Mouse (Mus musculus) mesoderm, embryonic 11.5 days (tissue): ENCODE data around the gene Ttll11.

Experiments used
- DNase-seq: peaks from one replicate; pipeline ENCODE4 v3.0.0-alpha.2; 2012; ENCODE audit warnings: low read depth, low spot score

Ttll11 gene

GRCm38 (mm10) chr2:35899712-35900111, 80.0 kb downstream of the Ttll11 start:
- DNase-seq = no peak

- DNase-seq = no peak
These were observed 80.6 kb downstream of the Ttll11 start for GRCm38 (mm10) chr2:35899135-35899474.

GRCm38 (mm10) chr2:35898425-35899134, 81.1 kb downstream of the Ttll11 start:
- DNase-seq = peak; percentile 47

GRCm38 (mm10) chr2:35897125-35897524, 82.6 kb downstream of the Ttll11 start:
- DNase-seq = no peak

GRCm38 (mm10) chr2:35894512-35894911, 85.2 kb downstream of the Ttll11 start:
- DNase-seq = no peak

- DNase-seq = no peak
These were observed 89.1 kb downstream of the Ttll11 start for GRCm38 (mm10) chr2:35890635-35891034.

- no peak for DNase-seq
These were observed 89.9 kb downstream of the Ttll11 start for GRCm38 (mm10) chr2:35889776-35890175.

GRCm38 (mm10) chr2:35884296-35884695, 95.4 kb downstream of the Ttll11 start:
- DNase-seq = no peak

GRCm38 (mm10) chr2:35882336-35882987, 97.3 kb downstream of the Ttll11 start:
- no peak for DNase-seq

- no peak for DNase-seq
These were observed 97.8 kb downstream of the Ttll11 start for GRCm38 (mm10) chr2:35881896-35882295.

GRCm38 (mm10) chr2:35880362-35880761, 99.4 kb downstream of the Ttll11 start:
- no peak for DNase-seq

GRCm38 (mm10) chr2:35879887-35880286, 99.8 kb downstream of the Ttll11 start:
- no peak for DNase-seq

- DNase-seq = no peak
These were observed 101.2 kb downstream of the Ttll11 start for GRCm38 (mm10) chr2:35878506-35878905.

- no peak for DNase-seq
These were observed 104.1 kb downstream of the Ttll11 start for GRCm38 (mm10) chr2:35875572-35875971.

- no peak for DNase-seq
These were observed 105.3 kb downstream of the Ttll11 start for GRCm38 (mm10) chr2:35874421-35874820.

- no peak for DNase-seq
These were observed 110.5 kb downstream of the Ttll11 start for GRCm38 (mm10) chr2:35869165-35869564.

- DNase-seq = no peak
These were observed 116.4 kb downstream of the Ttll11 start for GRCm38 (mm10) chr2:35863284-35863683.

- no peak for DNase-seq
These were observed 118.5 kb downstream of the Ttll11 start for GRCm38 (mm10) chr2:35861185-35861584.

- no peak for DNase-seq
These were observed 119.3 kb downstream of the Ttll11 start for GRCm38 (mm10) chr2:35860394-35860744.

- DNase-seq = no peak
These were observed 119.9 kb downstream of the Ttll11 start for GRCm38 (mm10) chr2:35859708-35860393.

- DNase-seq = no peak
These were observed 121.4 kb downstream of the Ttll11 start for GRCm38 (mm10) chr2:35858281-35858680.

GRCm38 (mm10) chr2:35856901-35857300, 122.8 kb downstream of the Ttll11 start:
- no peak for DNase-seq

- DNase-seq = no peak
These were observed 124.8 kb downstream of the Ttll11 start for GRCm38 (mm10) chr2:35854877-35855276.
